ENCODE assay signal across 13 mouse cellular contexts in the genomic region with DNA sequence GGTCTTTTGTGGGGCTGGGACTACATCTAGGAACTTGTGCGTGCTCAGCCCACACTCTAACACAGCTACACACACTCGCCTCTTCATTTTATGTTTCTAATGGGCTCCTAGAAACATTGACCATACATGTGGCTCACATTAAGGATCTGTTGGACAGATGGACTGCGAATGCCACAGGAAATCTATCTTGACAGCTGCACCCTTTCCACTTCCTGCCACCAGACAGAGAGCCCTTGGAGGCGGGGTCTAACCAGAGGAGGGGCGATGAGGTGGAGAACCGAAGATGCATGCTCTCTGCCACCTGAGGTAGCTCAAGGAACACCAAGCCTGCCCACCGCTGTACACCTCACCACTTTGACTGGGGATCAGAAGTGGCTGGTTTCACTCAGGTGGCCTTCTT. TPM values are rescaled to one million over a fixed set of nuclear protein-coding genes. Genes with fewer than 3 reads are reported as not detected.
DNase-seq lines count a peak whose midpoint lies in the region; ATAC-seq lines count a peak whose summit lies in the region.
"Had no signal": no experiment of that assay in that cellular context is flagged by ENCODE, and none has a peak within 500 bp of the region (broad histone marks: within the 10 kb centered on the region; RNA-seq: fewer than 3 reads in every experiment).

No protein-coding gene starts in this region.

- ATAC-seq in embryonic facial prominence, embryonic 14.5 days (ENCODE audit: low read depth): 0 out of 2 replicates have a peak, but pooled peaks have one; percentile 15
- peak; percentile 79 for ATAC-seq in megakaryocyte, adult 5-6 weeks (ENCODE audit: poor library complexity, severe bottlenecking)

- H3K36me3 ChIP-seq in embryonic facial prominence, embryonic 14.5 days (ENCODE audit: control insufficient read depth, insufficient read depth, low read length): no peaks in the 10 kb centered on the region
- H3K36me3 ChIP-seq: heart, embryonic 13.5 days had no signal

- no peak overlapping the region for H3K4me3 ChIP-seq in embryonic facial prominence, embryonic 14.5 days (ENCODE audit: low read depth, low read length)
- H3K4me3 ChIP-seq: heart, embryonic 13.5 days; left cerebral cortex, adult 2 months had no signal

- peak; percentile 23 for DNase-seq in 3T3-L1 (ENCODE audit: low read depth, low spot score)
- peak; percentile 12 for DNase-seq in CD4-positive helper T cell, adult 2 months (ENCODE audit: low read depth, low spot score)
- DNase-seq in embryonic facial prominence, embryonic 14.5 days (ENCODE audit: low spot score): no peak
- no peak for DNase-seq in cerebellum, adult 9-10 months
- DNase-seq in cerebellum, postnatal 4 days (ENCODE audit: low spot score in 2 of 2): no peak
- DNase-seq in heart, postnatal 10 days: no peak
- DNase-seq in kidney, adult 9 months: no peak
- DNase-seq: kidney, adult 8-10 months; midbrain, embryonic 14.5 days; spleen, adult 18-20 months had no signal

- no peaks in the 10 kb centered on the region for H3K9me3 ChIP-seq in embryonic facial prominence, embryonic 14.5 days (ENCODE audit: control insufficient read depth, low read length)
- H3K9me3 ChIP-seq: heart, embryonic 13.5 days had no signal

- H3K4me1 ChIP-seq in embryonic facial prominence, embryonic 14.5 days (ENCODE audit: control insufficient read depth, insufficient read depth, low read length): peaks cover 3% of the 10 kb centered on the region; the same call in 1 of the 2 replicates

- no peak overlapping the region for H3K4me2 ChIP-seq in embryonic facial prominence, embryonic 14.5 days (ENCODE audit: low read depth, low read length)
- H3K4me2 ChIP-seq: heart, embryonic 13.5 days had no signal

- intact Hi-C loops in heart, postnatal 10 days (cut with DNase I): no loop called here

- H3K9ac ChIP-seq in embryonic facial prominence, embryonic 14.5 days (ENCODE audit: low read depth, low read length): no peak overlapping the region
- H3K9ac ChIP-seq: heart, embryonic 13.5 days had no signal

- H3K27me3 ChIP-seq in embryonic facial prominence, embryonic 14.5 days (replicated peaks; ENCODE audit: control insufficient read depth, insufficient read depth, low read length): no peaks in the 10 kb centered on the region

- 33% methylated on average over 7 of the region's 7 CpGs for WGBS in embryonic facial prominence, embryonic 14.5 days

- no peak overlapping the region for H3K27ac ChIP-seq in embryonic facial prominence, embryonic 14.5 days (replicated peaks; ENCODE audit: low read depth, low read length)
- H3K27ac ChIP-seq: heart, embryonic 13.5 days; left cerebral cortex, adult 2 months had no signal

RNA-seq across cellular contexts. Expression of a gene that starts 57.7 kb away (rescaled TPM):
- 4.2 and 4.7 TPM in 2 replicates for polyA plus RNA-seq in embryonic facial prominence, embryonic 14.5 days (2014; fragmentation: Nextera tagmentation; extraction: Ambion mirVana)
- 5.6 and 9.1 TPM in 2 replicates for total RNA-seq in megakaryocyte, adult 5-6 weeks (2015)
- total RNA-seq in megakaryocyte, adult 5-6 weeks (2017): 4.8 and 11.4 TPM in 2 replicates
- 100 to 1,000 TPM; 231 to 234 TPM for total RNA-seq in heart, postnatal 10 days (2021)

Comparison
In these comparisons a context has a peak if more than half of its experiments do, and no peak if none do; other contexts are left out.
1. DNase-seq: peak in 3T3-L1 (single experiment) and CD4-positive helper T cell, adult 2 months (single experiment); none in embryonic facial prominence, embryonic 14.5 days (single experiment), cerebellum, adult 9-10 months (single experiment), cerebellum, postnatal 4 days (0 of 2), heart, postnatal 10 days (0 of 2) and kidney, adult 9 months (single experiment).
2. RNA of a gene that starts 57.7 kb away (total RNA-seq): 231 to 234 TPM in heart, postnatal 10 days; 4.8 to 11.4 TPM in megakaryocyte, adult 5-6 weeks; every median in the first group is over 10 times any median in the second.